Mouse (Mus musculus): ENCODE measurements around the gene Rnaseh2b.

Rnaseh2b gene

DNA sequence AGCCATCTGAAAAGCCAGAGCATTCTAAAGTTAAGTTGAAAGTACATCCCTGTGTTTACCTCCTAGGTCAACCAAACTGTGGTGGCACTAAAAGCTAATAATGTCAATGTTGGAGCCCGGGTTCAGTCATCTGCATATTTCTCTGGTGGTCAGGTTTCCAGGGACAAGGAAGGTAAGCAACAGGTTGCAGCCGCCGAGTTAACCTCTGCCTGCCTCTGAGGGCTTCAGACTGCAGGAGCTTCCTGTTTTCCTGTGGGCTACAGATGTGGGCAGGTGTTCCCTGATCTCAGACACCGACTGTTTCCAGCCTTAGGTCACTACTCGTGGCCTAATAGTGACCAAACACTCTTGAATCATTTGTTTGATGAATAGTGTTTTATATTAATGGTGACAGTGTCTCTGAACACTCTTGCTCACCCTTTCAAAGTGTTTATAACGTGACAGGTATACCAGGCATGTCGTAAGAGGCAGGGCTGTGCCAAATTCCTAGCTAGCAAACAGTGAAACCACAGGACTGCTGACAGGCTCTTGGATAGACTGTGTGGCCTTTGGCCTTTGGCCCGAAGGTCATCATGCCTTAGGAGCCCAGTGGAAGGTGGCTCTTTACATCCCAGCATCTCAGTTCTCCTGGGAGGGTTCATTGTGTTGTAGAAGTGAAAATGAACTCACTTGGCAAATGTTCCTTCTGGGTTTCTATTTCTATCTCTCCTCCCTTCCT is 69.0 kb downstream of the Rnaseh2b start:
- DNase-seq (ENCODE audit: low spot score in 2 of 2) = no peak

DNA sequence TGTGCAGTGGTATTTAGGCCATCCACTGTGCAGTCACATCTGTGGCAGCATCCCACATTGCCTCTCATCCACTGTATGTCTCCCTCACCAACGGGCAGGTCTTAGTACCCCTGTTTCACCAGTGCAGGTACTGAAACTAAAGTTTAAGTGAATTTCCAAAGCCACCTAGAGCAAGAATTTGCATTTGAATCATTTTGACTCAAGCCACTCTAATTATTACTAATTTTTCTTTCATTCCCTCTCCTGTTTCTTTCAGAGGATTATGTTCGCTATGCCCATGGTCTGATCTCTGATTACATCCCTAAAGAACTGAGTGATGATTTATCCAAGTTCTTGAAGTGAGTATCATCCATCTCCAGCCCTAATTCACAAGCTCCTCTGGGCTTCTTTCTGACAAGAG is 71.4 kb downstream of the Rnaseh2b start:
- DNase-seq (ENCODE audit: low spot score in 2 of 2) = no peak

DNA sequence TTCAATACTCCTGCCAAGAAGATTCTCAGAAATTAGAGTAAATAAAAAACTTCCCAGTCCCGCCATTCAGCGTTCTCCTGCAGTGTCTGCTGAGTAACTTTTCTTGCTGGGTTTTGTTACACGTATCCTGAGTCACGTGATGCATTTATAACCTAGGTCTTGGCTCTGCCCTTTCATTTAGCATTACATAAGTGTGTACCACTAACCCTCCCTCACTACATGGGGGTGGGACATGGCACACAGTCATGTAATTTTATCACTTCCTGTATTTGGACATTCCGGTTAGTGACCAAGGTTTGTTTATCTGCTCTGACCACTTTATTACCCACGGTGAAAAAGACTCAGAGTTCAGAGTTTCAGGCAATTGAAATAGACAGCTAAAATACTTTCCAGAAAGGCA is 78.4 kb downstream of the Rnaseh2b start:
- no peak for DNase-seq (ENCODE audit: low spot score in 2 of 2)

DNA sequence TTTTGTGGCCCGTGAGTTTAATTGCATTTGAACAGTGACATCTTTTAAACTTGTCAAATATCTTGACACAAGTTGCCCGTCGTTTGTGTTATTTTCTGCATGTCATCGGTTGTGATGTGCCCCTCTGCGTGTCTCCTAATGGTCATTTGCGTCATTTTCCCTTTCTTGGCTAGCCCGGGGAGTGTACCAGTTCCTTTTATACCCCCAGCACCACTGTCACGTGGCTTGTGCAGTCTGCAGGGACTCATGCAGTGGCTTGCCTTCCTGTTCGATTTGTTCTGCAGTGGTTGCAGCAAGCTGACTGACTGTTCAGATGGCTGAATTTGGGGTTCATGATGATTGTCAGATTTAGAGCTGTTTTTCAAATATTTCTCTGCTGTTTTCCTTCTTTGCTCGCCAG is 81.6 kb downstream of the Rnaseh2b start:
- no peak for DNase-seq (ENCODE audit: low spot score in 2 of 2)

DNA sequence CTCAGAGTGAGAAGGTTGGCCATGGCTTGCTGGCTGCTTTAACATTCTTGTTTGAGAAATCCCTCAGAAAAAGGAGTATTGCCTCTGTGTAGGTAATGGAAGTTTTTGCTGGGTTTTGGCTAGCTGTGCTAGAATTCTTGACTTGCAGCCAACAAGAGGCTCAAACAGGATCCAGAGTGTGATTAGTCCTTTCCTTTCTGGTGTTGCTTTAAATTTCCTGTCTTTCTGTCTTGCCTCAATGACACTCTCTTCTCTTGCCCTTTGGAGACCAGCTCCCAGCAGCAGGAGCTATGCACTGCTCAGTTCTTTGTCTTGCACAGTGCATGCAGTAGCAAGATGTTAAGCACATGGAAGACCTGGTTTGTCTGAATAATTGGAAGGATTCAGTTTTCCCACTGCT is 83.3 kb downstream of the Rnaseh2b start:
- no peak for DNase-seq (ENCODE audit: low spot score in 2 of 2)

DNA sequence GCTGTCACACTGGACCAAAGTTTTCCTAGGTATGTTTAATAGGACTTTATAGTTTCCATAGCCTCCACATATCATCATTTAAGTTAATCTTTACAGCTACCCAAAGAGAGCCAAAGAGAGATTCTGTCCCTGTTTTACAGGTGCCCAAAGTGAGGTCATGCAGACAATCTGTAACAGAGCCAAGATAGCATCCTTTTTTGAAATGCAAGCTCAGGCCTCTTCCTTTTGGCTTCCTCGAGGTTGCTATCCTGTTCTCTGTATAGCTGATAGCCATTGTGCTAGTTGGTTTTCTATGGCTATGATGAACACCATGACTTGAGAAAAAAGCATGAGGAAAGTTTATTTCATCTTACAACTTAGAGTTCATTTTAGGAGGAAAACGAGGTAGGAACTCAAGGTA is 83.7 kb downstream of the Rnaseh2b start:
- DNase-seq (ENCODE audit: low spot score in 2 of 2) = no peak

DNA sequence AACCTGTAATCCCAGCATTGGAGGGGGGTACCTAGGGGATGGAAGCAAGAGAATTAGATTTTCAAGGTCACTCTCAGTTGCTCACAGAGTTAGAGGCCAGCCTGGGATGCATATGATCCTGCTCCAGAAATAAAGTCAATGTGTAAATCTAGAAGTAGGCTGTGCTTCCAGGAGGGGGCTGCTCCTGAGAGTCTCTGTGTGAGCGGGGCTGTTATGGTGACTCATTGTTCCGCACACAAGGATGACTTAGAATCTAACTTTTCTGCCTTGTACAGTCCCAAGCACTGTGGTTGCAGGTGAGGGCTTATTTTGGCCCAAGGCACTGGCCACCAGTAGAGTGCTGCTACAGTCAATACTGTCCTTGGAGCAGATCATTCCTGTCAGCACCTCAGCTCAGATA is 87.0 kb downstream of the Rnaseh2b start:
- no peak for DNase-seq (ENCODE audit: low spot score in 2 of 2)

DNA sequence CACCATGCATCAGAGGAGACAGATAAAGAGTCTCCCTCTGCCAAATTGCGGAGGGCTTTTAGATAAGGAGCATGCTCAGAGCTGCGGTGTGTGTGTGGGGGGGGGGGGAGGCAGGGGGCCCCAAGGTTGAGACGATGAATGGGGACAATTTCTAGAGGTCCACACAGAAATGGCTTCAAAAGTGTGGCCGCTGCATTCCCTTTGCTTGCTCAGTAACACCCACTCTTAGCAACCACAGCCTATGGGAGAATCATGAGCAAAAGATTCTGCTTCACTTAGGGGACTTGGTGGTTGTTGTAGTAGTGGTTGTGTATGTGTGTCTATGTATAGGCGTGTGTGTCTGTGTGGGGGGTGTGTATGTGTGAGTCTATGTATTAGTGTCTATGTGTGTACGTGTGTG is 88.2 kb downstream of the Rnaseh2b start:
- DNase-seq (ENCODE audit: low spot score in 2 of 2) = no peak

DNA sequence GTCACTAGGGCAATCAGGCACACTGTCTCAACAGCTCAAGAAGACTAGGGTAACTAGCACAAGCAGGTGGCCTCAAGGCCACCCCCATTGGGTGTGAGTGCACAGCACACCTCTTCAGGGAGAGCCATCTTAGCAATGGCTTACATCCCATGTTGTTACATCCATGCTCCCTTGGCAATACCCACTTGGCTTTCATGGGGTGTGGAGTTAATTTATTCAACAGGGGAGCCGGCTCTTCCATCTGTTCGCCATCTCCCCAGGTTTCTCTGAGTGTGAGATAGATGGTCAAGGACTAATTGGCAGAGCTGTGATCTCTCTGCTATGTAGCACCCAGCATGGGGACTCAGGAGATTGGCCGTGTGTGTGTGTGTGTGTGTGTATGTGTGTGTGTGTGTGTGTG is 90.7 kb downstream of the Rnaseh2b start:
- no peak for DNase-seq (ENCODE audit: low spot score in 2 of 2)

DNA sequence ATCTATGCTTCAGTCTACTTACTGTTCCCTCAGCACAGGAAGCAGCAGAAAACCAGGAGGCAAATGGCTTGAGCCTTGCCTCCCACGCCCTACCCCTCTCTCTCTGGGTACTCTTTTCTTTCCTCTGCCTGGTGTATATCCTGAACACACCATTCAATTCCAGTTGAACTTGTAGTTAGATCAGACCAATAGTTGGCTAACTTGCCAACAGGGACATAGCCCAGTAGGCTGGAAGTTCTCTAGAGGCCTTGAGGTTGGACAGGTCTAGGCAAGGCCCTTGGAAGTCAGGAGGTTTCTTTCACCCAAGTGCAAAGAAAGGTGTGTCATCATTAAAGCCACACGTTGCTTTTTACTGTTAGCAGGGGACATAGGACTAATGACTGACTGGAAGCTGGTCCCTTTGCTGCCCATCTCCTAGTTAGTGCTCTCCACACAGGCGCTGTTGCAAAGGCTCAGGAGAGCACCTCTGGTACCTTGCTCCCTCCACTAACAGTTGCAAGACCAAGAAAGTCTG is 91.5 kb downstream of the Rnaseh2b start:
- DNase-seq (ENCODE audit: low spot score in 2 of 2) = no peak

DNA sequence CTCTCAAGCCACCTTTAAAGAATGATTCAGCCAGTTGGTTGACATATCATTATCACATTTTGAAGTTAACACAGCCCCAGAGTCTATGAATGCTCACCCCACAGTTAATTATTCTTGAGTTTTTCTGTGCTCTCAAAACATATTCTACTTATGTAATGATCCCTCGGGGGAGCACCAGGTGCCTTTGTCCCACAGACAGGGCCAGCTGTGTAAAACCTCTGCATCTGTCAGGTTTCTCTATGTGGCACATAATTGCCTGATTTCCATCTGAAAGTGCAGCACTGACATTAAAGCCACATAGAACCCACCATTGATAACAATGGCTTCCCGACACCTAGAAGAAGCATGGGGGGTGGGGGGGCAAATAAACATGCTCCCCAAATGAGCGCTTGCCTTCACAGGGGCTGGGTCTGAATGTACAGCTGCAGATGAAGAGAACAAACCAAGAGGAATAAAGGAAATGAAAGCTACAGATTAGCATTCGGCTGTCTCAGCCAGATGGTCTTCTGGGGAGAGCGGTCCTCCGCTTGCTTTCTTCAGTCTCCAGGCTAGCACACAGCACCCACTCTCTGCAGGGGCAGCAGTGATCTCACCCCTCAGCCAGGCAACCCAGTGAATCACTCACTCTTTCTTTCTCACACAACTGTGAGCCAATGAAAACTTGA is 96.8 kb downstream of the Rnaseh2b start:
- DNase-seq (ENCODE audit: low spot score in 2 of 2) = no peak

DNA sequence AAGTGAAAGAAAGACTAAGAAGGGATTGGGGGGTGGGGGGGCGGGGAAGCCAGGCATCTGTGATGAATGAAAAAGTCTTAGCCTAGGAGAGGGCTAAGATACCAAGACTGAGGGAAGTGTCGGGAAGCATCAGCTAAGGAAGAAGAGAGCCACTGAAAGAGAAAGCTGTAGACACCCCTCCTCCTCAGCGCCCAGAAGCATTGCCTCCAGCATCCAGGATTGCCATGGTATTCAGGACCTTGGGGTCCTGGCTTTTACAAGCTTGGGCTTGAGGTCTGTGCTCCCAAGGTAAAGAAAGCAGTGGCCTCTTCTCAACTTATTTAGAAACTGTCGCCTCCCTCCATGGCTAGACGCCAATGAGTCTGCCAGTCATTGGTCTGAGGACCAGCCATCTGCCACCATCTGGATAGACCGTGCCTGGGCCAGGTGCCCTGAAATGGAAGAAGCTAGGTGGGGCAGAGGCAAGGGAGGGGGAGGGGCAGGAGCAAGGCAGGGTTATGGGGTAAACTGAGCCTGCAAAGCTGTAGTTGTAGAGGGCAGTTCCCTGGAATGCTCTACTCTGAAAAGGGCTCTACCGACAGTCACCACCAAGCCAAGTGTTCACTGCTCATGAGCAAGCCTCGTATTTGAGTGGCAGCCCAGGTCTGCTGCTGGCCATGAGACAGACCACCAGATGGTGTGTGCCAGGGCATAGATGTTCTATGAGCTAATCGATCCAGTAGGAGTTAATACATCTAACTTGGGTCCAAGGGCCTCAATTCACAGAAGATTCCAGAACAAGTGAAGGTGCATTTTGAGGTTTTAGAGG is 97.5 kb downstream of the Rnaseh2b start:
- no peak for DNase-seq (ENCODE audit: low spot score in 2 of 2)

DNA sequence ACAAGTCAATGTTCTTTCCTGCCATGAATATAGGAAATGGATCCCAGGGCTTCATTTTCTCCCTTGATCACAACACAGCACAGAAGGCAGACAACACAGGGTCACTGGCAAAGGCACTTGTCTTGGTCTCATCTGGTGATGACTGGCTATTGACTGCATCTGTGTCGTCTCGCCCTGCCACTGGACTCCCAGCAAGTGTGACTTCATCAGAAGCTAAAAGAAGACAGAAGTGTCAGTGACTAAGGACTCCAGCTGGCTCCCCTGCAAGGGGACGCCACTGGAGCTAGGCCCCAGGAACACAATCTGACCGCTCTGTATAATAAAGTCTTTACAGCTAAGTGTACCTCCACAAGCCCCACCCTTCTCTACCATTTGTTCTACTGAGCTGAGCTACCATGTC is 100.4 kb downstream of the Rnaseh2b start:
- DNase-seq (ENCODE audit: low spot score in 2 of 2) = no peak

DNA sequence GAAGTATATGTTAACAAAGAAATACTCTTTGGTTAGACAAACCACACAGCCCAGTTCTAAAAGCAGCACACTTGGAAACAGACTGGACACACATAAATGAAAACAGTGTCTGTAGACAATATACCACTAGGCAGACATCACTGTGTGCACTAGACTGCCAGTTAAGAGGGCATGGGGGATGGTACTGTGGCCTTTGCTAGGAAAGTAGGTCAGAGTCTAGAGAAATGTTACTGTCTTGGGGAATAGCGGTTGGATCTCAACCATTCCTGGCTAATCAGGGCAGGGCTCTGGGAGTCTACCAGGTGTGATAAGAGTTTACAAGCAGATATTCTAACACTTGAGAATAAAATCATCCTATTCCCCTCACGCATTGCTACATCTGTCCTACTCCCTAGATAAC is 103.0 kb downstream of the Rnaseh2b start:
- no peak for DNase-seq (ENCODE audit: low spot score in 2 of 2)

DNA sequence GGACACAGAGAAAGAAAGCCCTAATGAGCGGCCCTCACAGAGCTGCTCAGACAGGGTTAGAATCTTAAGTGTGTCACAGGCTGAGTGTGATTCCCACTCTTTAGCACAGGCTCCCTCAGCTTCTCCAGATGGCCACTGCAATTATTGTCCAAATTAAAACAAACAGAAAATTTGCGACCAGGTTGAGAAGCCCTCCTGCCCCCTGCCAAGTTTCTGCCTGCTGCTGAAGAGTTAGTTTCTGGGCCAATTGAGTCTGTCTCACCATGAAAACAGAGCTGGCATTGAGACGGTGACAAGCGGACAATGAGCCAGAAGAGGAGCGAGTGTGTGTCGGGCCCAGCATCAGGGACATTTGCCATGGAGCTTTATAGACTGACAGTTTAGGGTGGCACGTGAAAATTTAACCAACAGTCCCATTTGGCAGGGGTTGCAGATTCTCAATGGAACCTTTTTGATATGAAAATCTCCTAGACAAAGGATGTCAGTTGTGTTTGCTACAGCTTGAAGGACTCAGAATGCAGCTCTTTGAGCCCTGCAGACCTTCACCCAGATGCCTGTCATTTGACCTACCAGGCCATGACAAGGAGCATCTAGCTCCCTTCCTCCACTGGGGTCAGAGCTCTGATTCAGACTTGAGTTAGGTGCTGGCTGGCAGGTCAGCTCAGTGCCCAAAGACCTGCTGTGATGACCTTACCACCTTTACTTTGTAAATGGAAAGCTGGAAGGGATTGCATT is 123.8 kb downstream of the Rnaseh2b start:
- DNase-seq (ENCODE audit: low spot score in 2 of 2) = no peak

DNA sequence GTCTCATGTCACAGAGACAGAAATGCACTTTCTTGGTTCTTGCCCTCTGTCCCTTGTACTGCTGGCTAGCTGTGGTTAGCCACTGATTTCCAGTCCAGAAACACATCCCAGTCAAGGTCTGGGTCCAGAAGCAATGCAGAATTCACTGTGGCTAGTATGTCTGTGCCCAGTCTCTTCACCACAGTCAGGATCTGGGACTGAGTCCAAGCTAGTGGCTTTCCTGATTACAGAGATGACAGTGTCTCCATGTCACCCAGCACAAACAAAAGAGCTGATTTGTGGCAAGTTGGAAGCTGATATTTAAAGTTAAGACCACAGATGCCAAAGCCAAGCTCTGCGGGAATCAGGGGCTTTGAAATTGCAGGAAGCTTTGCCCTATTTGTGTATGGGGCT is 124.3 kb downstream of the Rnaseh2b start:
- DNase-seq (ENCODE audit: low spot score in 2 of 2) = no peak

DNA sequence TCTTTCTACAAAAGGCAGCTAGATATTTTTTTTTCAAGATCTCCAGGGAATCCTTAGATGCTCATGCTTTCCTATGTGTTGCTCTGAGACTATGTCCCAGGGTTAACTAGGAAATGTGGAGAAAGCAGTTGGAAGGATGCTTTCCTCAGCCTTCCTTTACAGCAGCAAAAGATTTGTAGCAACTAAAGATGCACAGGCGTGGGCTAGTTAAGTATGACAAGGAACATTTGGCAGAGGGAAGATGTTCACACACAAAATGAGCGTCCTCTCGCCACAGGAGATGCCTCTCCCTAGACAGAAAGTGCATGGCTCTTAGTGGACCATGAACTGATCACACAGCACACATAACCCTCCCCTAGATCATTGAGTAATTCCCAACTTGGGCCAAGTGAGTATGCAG is 125.1 kb downstream of the Rnaseh2b start:
- DNase-seq (ENCODE audit: low spot score in 2 of 2) = no peak

DNA sequence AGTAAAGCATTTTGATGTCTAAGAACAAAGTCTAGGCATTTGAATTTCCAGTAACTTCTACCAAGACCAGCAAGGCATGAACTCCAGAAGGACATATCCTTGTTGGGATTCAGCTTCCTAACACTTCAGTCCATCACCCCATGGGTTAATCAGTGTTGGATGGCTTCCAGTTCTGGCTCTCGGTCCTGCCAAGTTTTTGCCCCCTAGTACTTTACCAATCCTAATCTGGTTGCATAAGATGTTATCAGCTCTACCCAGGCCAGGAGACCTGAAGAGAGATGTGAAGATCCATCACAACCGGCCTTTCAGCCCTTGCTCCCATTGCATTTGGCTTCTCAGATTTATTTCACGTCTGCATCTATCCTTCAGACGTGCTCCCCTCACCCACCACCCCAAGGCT is 129.9 kb downstream of the Rnaseh2b start:
- DNase-seq (ENCODE audit: low spot score in 2 of 2) = no peak

Measured in urinary bladder, postnatal 4 days (tissue).